Mouse (Mus musculus) cerebellum, adult 11 months (tissue): ENCODE results near the gene Ckap2.
A peak's percentile ranks its signal among the peaks of the same experiment; 100 is the strongest.

Experiments used
- DNase-seq: peaks from one replicate; pipeline ENCODE4 v3.0.0; 2022

The Ckap2 gene

GRCm38 (mm10) chr8:22185431-22186397 is at the start of gene Ckap2:
Gene Ckap2, minus strand, starts transcription at chr8:22185819.
- DNase-seq = peak; percentile 73

GRCm38 (mm10) chr8:22228621-22229020 is 43.0 kb upstream of the Ckap2 start:
- no peak for DNase-seq

DNA sequence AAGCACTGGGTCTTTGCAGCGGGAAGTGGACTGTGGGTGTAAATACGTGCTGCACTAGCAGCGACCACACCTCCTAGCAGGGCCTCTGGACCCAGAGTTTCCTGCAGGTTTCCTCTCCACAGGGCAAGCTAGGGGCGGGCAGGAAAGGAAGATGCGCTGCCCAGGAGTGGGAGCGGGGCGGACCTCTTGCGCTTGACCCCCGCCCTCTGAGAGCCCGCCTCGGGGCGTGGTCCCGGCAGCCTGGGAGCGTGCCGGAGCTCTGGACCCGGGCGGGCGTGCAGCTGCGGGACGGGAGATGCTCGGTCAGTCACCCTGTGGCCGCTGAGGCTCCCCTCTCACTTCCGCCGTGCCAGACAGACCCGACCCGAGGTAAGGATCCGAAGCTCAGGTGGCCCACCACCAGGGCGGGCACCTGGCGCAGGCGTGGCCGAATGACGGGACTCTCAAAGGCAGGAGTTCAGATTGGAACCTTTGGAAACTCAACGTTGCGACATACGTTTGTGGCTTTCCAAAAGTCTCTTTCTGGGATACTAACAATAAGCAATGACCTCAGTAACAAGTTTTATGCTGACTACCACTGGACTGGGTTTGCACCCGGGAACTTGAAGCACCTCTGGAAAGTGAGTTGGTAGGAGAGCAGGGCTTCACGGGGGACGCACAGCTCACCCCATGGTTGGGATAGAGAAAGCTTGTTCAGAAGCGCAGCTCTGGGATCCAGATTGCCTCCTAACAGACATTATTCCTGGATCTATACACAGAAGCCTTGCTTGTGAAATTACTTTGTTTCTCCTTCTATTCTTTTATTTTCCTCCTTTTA is 41.6 kb upstream of the Ckap2 start, which contains the start of gene Thsd1:
Thsd1 (plus strand) TSS at position 253 of the 817 bp plus-strand sequence.
- DNase-seq = peak; percentile 2

- DNase-seq = no peak
Measured at GRCm38 (mm10) chr8:22226361-22226760, 40.7 kb upstream of the Ckap2 start.

- no peak for DNase-seq
Measured at GRCm38 (mm10) chr8:22214826-22215225, 29.2 kb upstream of the Ckap2 start.

DNA sequence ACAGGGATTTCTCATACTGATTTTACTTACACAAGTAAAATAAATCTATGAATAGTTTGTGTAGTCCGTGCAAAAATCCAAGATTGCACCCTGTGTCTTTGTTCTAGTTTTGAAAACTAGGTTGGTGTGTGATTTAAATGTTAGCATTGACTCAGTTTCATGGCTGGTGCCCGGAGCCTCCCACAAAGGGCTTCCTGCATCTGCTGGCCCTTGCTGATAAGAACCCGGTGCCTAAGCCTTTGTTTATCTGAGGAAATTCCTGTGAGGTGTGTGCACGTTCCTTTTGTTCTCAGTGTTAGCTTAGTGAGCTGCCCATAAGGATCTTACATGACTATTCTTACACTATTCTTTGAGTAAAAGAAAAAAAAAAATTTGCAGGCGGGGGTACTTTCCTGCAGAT is 23.4 kb upstream of the Ckap2 start:
- no peak for DNase-seq

GRCm38 (mm10) chr8:22207535-22207934 is 21.9 kb upstream of the Ckap2 start:
- no peak for DNase-seq

DNA sequence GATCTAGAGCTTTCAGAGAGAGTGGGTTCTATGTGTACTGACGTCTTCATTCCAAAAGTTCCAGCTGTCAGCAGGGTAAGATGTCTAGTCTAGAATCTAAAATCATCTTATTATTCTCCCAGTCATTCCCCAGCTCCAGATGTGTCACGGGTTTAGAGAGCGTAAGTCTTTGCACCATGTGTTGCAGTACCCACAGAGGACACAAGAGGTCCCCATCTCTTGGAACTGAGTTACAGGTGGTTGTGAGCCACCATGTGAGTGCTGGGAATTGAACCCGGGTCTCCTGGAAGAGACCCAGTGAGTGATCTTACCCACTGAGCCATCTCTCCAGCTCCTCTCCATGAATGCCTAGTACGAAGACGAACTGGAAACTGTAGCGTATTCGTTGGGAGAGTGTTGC is 13.9 kb upstream of the Ckap2 start:
- no peak for DNase-seq

DNA sequence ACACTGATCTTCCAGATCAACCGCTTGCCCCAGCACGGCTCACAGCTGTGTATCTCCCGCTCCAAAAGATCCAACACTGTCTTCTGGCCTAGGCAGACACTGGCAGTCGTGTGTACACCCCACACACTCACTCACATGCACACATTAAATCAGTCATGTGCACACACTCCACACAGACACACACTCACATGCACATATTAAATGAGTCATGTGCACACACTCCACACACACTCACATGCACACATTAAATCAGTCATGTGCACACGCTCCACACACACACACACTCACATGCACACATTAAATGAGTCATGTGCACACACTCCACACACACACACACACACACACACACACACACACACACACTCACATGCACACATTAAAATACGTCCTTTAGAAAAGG is 12.3 kb upstream of the Ckap2 start:
- no peak for DNase-seq

DNA sequence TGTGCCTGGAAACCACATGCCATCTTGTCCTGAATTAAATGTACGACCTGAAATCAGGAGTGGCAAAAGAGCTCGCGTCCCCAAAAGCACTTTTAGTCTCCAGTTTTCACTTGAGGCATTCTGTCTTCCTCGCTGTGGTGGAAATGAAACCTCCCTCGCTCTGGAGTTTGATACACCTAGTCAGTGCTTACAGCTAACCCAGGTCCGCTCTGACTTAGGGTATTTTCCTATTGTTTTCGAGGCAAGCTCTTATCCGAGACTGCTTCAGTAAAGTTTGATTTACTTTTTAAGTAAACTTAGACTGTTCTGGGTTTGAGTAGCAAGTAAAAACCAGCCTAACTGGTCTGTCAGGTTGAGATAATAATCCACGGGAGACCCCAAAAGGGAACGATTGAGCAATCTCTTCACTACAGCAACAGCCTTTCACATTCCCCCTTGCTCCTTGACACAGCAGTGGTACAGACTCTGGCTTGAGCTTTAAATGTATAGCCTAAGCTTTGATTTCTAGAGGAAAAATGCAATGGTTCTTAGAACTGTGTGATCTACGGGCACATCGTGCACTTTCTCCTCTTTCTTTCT is 7.9 kb upstream of the Ckap2 start:
- DNase-seq = no peak

DNA sequence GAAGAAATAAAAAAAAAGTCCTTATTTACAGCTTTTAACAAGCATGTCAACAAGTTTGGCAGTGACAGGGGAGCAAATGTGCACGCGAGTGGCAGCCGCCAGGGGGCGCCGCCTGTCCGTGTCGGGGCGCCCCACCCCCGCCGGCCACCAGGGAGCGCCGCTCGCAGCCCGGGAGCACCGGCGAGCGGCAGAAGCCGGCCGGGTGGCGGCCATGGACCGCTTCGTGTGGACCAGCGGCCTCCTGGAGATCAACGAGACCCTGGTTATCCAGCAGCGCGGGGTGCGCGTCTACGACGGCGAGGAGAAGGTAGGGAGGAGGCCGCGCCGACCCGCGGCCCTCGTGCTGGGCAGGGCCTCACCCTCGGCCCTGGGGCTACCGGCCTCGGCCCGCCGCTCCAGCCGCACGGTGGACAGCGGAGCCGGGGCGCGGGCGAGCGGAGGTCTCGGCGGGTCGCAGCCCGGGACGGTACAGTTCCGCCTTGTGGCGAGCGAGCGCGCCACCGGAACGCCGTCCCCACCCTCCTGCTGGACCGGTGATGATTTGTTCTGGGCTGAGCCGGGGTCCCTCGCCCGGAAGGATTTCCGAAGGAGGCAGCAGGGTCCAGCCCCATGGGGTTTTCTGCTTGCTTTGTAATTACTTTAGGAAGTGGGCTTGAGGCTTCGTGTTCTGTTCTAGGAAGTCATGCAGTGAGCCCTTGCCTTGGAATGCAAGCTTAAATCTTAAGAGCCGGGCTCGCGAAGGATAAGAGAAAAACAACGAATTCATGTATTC is 7.2 kb upstream of the Ckap2 start, which contains the start of gene Vps36:
Vps36 (plus strand) TSS at position 150 of the 772 bp plus-strand sequence.
- DNase-seq = peak; percentile 89

DNA sequence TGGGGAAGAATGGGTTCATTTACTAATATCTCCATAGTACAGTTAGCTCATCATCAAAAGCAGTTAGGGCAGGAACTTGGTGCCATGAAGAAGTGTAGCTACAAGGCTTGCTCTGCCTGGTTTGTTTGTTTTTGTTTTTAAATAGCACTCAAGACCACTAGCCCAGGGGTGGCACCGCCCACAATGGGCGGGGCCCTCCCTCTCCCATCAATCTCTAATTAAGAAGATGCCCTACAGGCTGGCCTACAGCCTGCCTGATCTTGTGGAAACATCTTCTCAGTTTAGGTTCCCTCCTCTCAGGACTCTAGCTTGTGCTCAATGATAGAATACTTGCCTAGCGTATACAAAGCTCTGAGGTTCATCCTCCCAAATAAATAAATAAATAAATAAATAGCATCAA is 735 bp downstream of the Ckap2 start:
- DNase-seq = no peak

GRCm38 (mm10) chr8:22175966-22176365 is 9.7 kb downstream of the Ckap2 start:
- DNase-seq = no peak

- DNase-seq = no peak
Measured at GRCm38 (mm10) chr8:22169167-22169566, 16.5 kb downstream of the Ckap2 start.

- peak; percentile 85 for DNase-seq
Measured at GRCm38 (mm10) chr8:22166080-22166603, 19.5 kb downstream of the Ckap2 start, which contains the start of gene Nek3. Gene Nek3, minus strand, starts transcription at chr8:22166435.

DNA sequence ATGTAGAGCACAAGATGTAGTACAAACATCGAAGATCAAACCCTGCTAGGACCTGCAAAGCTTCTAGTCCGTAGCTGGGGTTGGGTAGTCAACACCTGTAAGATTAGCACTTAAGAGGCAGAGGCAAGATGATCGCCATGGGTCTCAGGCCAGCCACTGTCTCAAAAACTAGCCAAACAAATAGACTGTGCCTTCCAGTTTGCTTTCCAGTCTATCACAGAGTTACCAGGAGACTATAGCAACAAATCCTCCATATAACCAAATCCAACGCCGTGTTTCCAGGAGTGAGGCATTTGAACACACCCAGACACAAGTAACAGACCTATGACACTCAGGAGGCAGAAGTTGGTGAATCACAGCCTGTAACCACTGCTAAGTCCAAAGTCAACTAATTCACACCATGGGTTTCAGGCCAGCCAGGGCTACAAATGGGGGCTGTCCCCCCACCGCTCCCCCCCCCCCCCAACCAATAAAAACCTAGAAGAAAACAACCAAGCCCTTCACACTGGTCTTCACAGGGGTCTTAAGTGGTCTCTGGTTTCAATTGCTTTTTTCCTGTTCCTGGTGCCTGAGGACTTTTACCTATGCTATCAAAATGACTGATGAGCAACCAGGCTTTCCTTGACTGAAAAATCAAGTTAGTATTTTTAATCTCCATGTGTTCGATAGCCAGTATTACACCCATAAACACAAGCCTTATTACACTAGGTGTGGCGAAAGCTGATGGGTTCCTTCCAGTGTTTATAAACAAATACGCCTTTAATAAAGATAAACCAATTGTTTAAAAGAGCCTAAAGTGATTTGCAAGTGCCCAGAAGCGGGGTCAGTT is 20.2 kb downstream of the Ckap2 start:
- DNase-seq = no peak

DNA sequence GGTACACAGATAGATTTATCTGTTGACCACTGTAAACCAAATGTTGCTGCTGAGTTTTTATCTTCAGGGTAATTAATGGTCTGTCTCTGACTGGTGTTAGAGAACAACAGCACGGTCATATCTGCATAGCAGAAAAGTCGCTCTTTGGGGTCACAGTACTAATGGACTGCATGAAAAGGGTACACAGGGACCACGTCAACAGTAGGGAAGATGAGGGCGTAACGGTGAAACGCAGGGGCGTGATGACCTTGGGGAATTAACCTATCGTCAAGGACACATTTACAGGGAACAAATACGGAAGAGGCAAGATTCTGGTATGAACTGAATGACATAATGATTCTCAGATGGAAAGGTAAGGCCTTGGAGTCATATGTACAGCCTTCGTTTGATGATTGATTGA is 21.2 kb downstream of the Ckap2 start:
- no peak for DNase-seq

DNA sequence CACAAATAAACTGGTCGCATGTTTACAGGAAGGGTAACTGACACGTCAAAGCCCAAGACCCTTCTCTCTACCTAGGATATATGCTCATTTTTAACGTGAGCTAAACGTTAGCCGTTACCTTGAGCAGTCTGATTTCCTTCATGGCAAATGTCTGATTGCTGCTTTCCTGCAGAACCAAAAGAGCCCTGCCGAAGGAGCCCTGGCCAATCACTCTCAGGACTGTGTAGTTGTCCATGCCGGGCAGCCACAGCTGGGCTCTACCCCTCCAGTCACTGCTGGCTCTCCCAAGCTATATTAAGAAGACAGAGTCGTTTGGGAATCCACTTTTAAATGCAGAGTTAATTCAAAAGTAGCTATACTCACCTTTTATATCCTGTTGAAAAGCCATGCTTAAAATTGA is 23.4 kb downstream of the Ckap2 start:
- no peak for DNase-seq

DNA sequence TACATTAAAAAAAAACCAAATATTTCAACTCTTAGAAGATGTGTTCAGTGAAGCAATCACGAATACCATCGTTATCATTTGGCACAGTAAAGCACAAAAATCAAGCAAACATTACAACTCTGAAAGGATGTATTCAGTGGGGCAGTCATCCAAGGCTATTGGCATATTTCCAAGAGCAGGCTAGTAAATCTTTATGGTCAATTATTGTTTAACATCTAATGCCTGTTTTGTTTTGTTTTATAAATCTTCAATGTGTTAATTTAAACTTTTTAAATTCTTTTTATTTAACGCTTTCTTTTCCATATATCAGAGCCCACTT is 35.3 kb downstream of the Ckap2 start:
- no peak for DNase-seq

DNA sequence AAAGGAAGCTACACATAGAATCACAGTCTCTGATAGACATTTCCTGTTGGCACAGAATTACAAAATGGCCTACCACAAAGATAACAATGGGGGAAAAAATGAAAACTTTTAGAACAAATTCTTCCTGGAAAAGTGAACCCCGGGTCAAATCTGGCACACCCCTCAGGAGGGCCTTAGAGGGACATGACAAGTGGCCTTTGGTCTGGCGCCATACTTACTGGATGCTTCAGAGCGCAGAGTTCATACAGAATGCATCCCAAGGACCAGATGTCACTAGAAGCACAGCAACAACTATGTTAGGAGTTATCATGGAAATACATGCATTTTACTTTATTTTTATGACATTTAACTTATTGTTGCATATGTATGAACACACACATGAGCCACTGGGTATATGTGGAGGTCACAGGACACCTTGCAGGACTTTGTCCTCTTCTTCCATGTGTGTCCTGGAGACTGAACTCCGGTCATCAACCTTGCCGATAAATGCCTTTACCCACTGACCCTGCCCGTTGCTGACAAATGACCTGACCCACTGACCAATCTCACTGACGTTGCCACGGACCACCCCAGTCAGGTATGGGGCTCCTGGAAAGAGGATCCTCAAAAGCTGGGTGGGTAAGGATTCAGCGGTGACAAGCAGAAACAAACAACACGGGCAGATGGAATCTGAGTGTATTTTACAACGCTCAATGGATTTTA is 35.8 kb downstream of the Ckap2 start:
- DNase-seq = no peak

GRCm38 (mm10) chr8:22148367-22148740 is 37.3 kb downstream of the Ckap2 start:
- no peak for DNase-seq
